Mouse (Mus musculus) layer of hippocampus, adult 18-20 months (tissue): ENCODE measurements around the gene Clnk. TPM values are rescaled to one million over a fixed set of nuclear protein-coding genes. Genes with fewer than 3 reads are reported as not detected.

Source experiments
- DNase-seq, 2 experiments: peaks; one replicate each; pipeline ENCODE4 v3.0.0; 2022; ENCODE audit warnings: low spot score in 2 of 2
- total RNA-seq, 2 experiments: library from RNA; stranded (reverse); gene quantifications; 2 replicates each; pipeline ENCODE4 v1.2.3; 2021

The Clnk gene
- total RNA-seq, 2 experiments from 2014 or later, result not detected

GRCm38 (mm10) chr5:38780045-38780444, 96.6 kb downstream of the Clnk start:
- no peak for DNase-seq

GRCm38 (mm10) chr5:38775500-38775899, 101.1 kb downstream of the Clnk start:
- DNase-seq, result no peak

GRCm38 (mm10) chr5:38754950-38755349, 121.7 kb downstream of the Clnk start:
- peak in 1 of 2 experiments; percentile 29 for DNase-seq

GRCm38 (mm10) chr5:38752749-38753148, 123.9 kb downstream of the Clnk start:
- DNase-seq, result no peak

GRCm38 (mm10) chr5:38708940-38709581, 167.6 kb downstream of the Clnk start:
- DNase-seq, result peak in 1 of 2 experiments; percentile 31

GRCm38 (mm10) chr5:38707364-38708075, 169.1 kb downstream of the Clnk start:
- no peak for DNase-seq

- DNase-seq, result no peak
These were observed 173.7 kb downstream of the Clnk start for GRCm38 (mm10) chr5:38702941-38703340.

GRCm38 (mm10) chr5:38702091-38702490, 174.5 kb downstream of the Clnk start:
- DNase-seq, result no peak

GRCm38 (mm10) chr5:38698466-38698865, 178.1 kb downstream of the Clnk start:
- DNase-seq, result no peak

- no peak for DNase-seq
These were observed 178.6 kb downstream of the Clnk start for GRCm38 (mm10) chr5:38698046-38698445.

- DNase-seq, result no peak
These were observed 179.8 kb downstream of the Clnk start for GRCm38 (mm10) chr5:38696616-38697375.

- DNase-seq, result no peak
These were observed 183.8 kb downstream of the Clnk start for GRCm38 (mm10) chr5:38692859-38693258.

GRCm38 (mm10) chr5:38689186-38689585, 187.4 kb downstream of the Clnk start:
- DNase-seq, result no peak

- DNase-seq, result no peak
These were observed 188.9 kb downstream of the Clnk start for GRCm38 (mm10) chr5:38687694-38688093.

- peak; percentile 64 to 80 for DNase-seq
These were observed 192.3 kb downstream of the Clnk start, which contains the start of gene Zfp518b for GRCm38 (mm10) chr5:38684164-38684911. TSS of gene Zfp518b (minus strand) at chr5:38684826.

- no peak for DNase-seq
These were observed 217.8 kb downstream of the Clnk start for GRCm38 (mm10) chr5:38658836-38659235.

Other genes starting within 250 kb of the Clnk start
- 10 to 100 TPM; 10.9 to 14.0 TPM for gene Zfp518b, start 192.0 kb downstream of the Clnk start, total RNA-seq